Mouse (Mus musculus): ENCODE data around the gene Zfp219. TPM values are rescaled to one million over a fixed set of nuclear protein-coding genes. Genes with fewer than 3 reads are reported as not detected.
A peak's percentile ranks its signal among the peaks of the same experiment; 100 is the strongest.

Zfp219 gene
- total and polyA plus RNA-seq, 3 experiments = 36.3 to 46.9 TPM; not detected in 1

- peak overlapping the region; percentile 12 for H3K27ac ChIP-seq (ENCODE audit: control insufficient read depth, low read depth, low read length)
- H3K9me3 ChIP-seq (replicated peaks; ENCODE audit: insufficient read depth, low read length) = no peaks in the 10 kb centered on the region
- H3K79me2 ChIP-seq (ENCODE audit: control insufficient read depth, insufficient read depth, low read length, poor library complexity) = no peaks in the 10 kb centered on the region; the same call in 1 of the 2 replicates
- H3K9ac ChIP-seq (ENCODE audit: control insufficient read depth, low read depth, low read length, poor library complexity, severe bottlenecking) = peak overlapping the region; percentile 11; the same call in 1 of the 2 replicates
- TF ChIP-seq CTCF (IDR thresholded peaks at IDR 0.05 in 2 of 3, conservative IDR thresholded peaks at IDR 0.05 in 1 of 3; ENCODE audit: control insufficient read depth in 1 of 3, insufficient read depth in 1 of 3, low read depth in 2 of 3, low read length in 3 of 3, poor library complexity in 1 of 3, severe bottlenecking in 1 of 3) (peak in 1 of 3 experiments; percentile 31; a peak in 2 of 6 replicates), RAD21 (IDR thresholded peaks at IDR 0.05; ENCODE audit: low read depth, low read length) (peak; percentile 35), POLR2AphosphoS5 (IDR thresholded peaks at IDR 0.05; ENCODE audit: borderline replicate concordance, low read depth, low read length) (no peak), ZNF384 (IDR thresholded peaks at IDR 0.05; ENCODE audit: low read depth, low read length) (no peak), SMC3 (IDR thresholded peaks at IDR 0.05; ENCODE audit: low read depth, low read length) (peak; percentile 42; the same call in 1 of the 2 replicates)
- H3K36me3 ChIP-seq (ENCODE audit: control insufficient read depth in 1 of 2, insufficient read depth in 2 of 2, low read length in 2 of 2) = peaks cover 0 to 16% of the 10 kb centered on the region in 2 experiments; a peak in 2 of 4 replicates
- DNase-seq (ENCODE audit: low read depth, low spot score) = peak; percentile 52
- H3K4me1 ChIP-seq (ENCODE audit: control insufficient read depth in 1 of 2, insufficient read depth in 2 of 2, low read length in 2 of 2) = peaks cover 2 to 11% of the 10 kb centered on the region in 2 experiments; a peak in 3 of 4 replicates
- H3K27me3 ChIP-seq (ENCODE audit: control insufficient read depth in 1 of 2, insufficient read depth in 2 of 2, low read length in 2 of 2) = peaks cover 0 to 3% of the 10 kb centered on the region in 2 experiments; a peak in 3 of 4 replicates
- peak overlapping the region; percentile 53 to 82; a peak in 2 of 4 replicates for H3K4me3 ChIP-seq (ENCODE audit: control insufficient read depth in 1 of 2, insufficient read depth in 1 of 2, low read depth in 2 of 2, low read length in 2 of 2)
Measured at GRCm38 (mm10) chr14:51983251-51983650, 37.3 kb downstream of the Zfp219 start.

- Histone ChIP-seq H3K27me3 (ENCODE audit: control insufficient read depth in 1 of 2, insufficient read depth in 2 of 2, low read length in 2 of 2) (peaks cover 3% of the 10 kb centered on the region in 2 experiments; a peak in 3 of 4 replicates), H3K79me2 (ENCODE audit: control insufficient read depth, insufficient read depth, low read length, poor library complexity) (no peaks in the 10 kb centered on the region), H3K9ac (ENCODE audit: control insufficient read depth, low read depth, low read length, poor library complexity, severe bottlenecking) (no peak overlapping the region), H3K4me3 (ENCODE audit: control insufficient read depth in 1 of 2, insufficient read depth in 1 of 2, low read depth in 2 of 2, low read length in 2 of 2) (no peak overlapping the region), H3K4me1 (ENCODE audit: control insufficient read depth in 1 of 2, insufficient read depth in 2 of 2, low read length in 2 of 2) (no peaks in the 10 kb centered on the region), H3K9me3 (replicated peaks; ENCODE audit: insufficient read depth, low read length) (no peaks in the 10 kb centered on the region), H3K36me3 (ENCODE audit: control insufficient read depth in 1 of 2, insufficient read depth in 2 of 2, low read length in 2 of 2) (no peaks in the 10 kb centered on the region), H3K27ac (ENCODE audit: control insufficient read depth, low read depth, low read length) (no peak overlapping the region)
- peak; percentile 0 for DNase-seq (ENCODE audit: low read depth, low spot score)
- TF ChIP-seq ZMIZ1 (IDR thresholded peaks at IDR 0.05; ENCODE audit: low read depth, low read length) = no peak
- TF ChIP-seq TCF12 (IDR thresholded peaks at IDR 0.05; ENCODE audit: low read depth, low read length) = no peak
- TF ChIP-seq GATA1 (IDR thresholded peaks at IDR 0.05; ENCODE audit: low read depth, low read length) = no peak
- TF ChIP-seq MYC (IDR thresholded peaks at IDR 0.05; ENCODE audit: low read depth, low read length) = no peak
Measured at GRCm38 (mm10) chr14:51979252-51979651, 41.3 kb downstream of the Zfp219 start.

GRCm38 (mm10) chr14:51967400-51967799, 53.1 kb downstream of the Zfp219 start:
- H3K27me3 ChIP-seq (ENCODE audit: control insufficient read depth in 1 of 2, insufficient read depth in 2 of 2, low read length in 2 of 2) = no peaks in the 10 kb centered on the region
- H3K36me3 ChIP-seq (ENCODE audit: control insufficient read depth in 1 of 2, insufficient read depth in 2 of 2, low read length in 2 of 2) = no peaks in the 10 kb centered on the region
- no peak overlapping the region for H3K27ac ChIP-seq (ENCODE audit: control insufficient read depth, low read depth, low read length)
- H3K4me1 ChIP-seq (ENCODE audit: control insufficient read depth in 1 of 2, insufficient read depth in 2 of 2, low read length in 2 of 2) = no peaks in the 10 kb centered on the region
- no peak overlapping the region for H3K4me3 ChIP-seq (ENCODE audit: control insufficient read depth in 1 of 2, insufficient read depth in 1 of 2, low read depth in 2 of 2, low read length in 2 of 2)
- no peaks in the 10 kb centered on the region for H3K79me2 ChIP-seq (ENCODE audit: control insufficient read depth, insufficient read depth, low read length, poor library complexity)
- no peak for TF ChIP-seq MEF2A (IDR thresholded peaks at IDR 0.05; ENCODE audit: extremely low read depth, insufficient replicate concordance, low read depth, low read length, poor library complexity, severe bottlenecking)
- no peak for TF ChIP-seq TAL1 (IDR thresholded peaks at IDR 0.05; ENCODE audit: low read length)
- no peak for TF ChIP-seq CHD1 (IDR thresholded peaks at IDR 0.05; ENCODE audit: low read depth, low read length)
- no peak for TF ChIP-seq POLR2A (IDR thresholded peaks at IDR 0.05; ENCODE audit: control insufficient read depth in 1 of 2, insufficient read depth in 1 of 2, low read depth in 1 of 2, low read length in 2 of 2, poor library complexity in 1 of 2)
- no peak for TF ChIP-seq ETS1 (IDR thresholded peaks at IDR 0.05; ENCODE audit: low read depth, low read length)
- TF ChIP-seq BHLHE40 (IDR thresholded peaks at IDR 0.05; ENCODE audit: borderline replicate concordance, low read depth, low read length) = no peak
- no peak for TF ChIP-seq NELFE (IDR thresholded peaks at IDR 0.05; ENCODE audit: low read depth, low read length)
- no peak for TF ChIP-seq CHD2 (IDR thresholded peaks at IDR 0.05; ENCODE audit: low read length)
- TF ChIP-seq UBTF (IDR thresholded peaks at IDR 0.05; ENCODE audit: borderline replicate concordance, insufficient read depth, low read depth, low read length) = no peak
- TF ChIP-seq JUND (IDR thresholded peaks at IDR 0.05; ENCODE audit: low read depth, low read length) = no peak
- no peak for TF ChIP-seq EP300 (IDR thresholded peaks at IDR 0.05; ENCODE audit: low read depth in 1 of 2, low read length in 2 of 2)
- TF ChIP-seq HCFC1 (IDR thresholded peaks at IDR 0.05; ENCODE audit: low read depth, low read length) = no peak
- no peak for TF ChIP-seq ELF1 (IDR thresholded peaks at IDR 0.05; ENCODE audit: low read depth, low read length)
- no peak for TF ChIP-seq TBP (IDR thresholded peaks at IDR 0.05; ENCODE audit: low read depth, low read length)
- no peak for TF ChIP-seq MYB (IDR thresholded peaks at IDR 0.05; ENCODE audit: low read depth, low read length)
- no peak for TF ChIP-seq RCOR1 (IDR thresholded peaks at IDR 0.05; ENCODE audit: low read depth, low read length)
- TF ChIP-seq ZMIZ1 (IDR thresholded peaks at IDR 0.05; ENCODE audit: low read depth, low read length) = no peak
- no peak overlapping the region for H3K9ac ChIP-seq (ENCODE audit: control insufficient read depth, low read depth, low read length, poor library complexity, severe bottlenecking)
- no peaks in the 10 kb centered on the region for H3K9me3 ChIP-seq (replicated peaks; ENCODE audit: insufficient read depth, low read length)
- no peak for DNase-seq (ENCODE audit: low read depth, low spot score)

Data from MEL (cell line).